Mouse (Mus musculus): ENCODE data around the gene 2610042L04Rik. TPM values are rescaled to one million over a fixed set of nuclear protein-coding genes. Genes with fewer than 3 reads are reported as not detected.
"Not testable (repeated sequence)": the region's sequence is repeated elsewhere in the genome, so short reads cannot be mapped to it uniquely, and the experiment has no call there.

2610042L04Rik gene
- polyA plus RNA-seq, 1 experiment from 2014 or later = 0.20 TPM

DNA sequence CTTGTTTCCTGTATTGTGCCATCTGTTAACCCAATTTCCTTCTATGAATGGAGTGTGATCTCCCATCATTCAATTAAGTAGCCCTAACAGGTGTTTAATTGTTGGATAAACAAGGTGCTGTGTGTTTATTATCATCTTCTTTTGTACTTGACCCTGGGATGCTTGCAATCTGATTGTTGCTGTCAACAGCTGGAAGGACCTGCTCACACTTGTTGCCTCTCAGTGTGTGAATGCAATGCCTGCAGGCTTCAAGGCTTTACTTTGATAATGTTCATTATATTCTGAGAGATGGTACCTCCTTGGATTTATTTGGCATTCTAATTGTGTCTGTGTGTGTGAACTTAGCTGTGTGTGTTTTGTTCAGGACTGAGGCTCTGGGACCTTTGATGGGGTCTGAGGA, 64.1 kb downstream of the 2610042L04Rik start:
- not testable (repeated sequence) for H3K27me3 ChIP-seq (ENCODE audit: control insufficient read depth, insufficient read depth, low read length); ATAC-seq (replicated peaks; ENCODE audit: extremely low read depth, insufficient read depth, low FRiP score)

DNA sequence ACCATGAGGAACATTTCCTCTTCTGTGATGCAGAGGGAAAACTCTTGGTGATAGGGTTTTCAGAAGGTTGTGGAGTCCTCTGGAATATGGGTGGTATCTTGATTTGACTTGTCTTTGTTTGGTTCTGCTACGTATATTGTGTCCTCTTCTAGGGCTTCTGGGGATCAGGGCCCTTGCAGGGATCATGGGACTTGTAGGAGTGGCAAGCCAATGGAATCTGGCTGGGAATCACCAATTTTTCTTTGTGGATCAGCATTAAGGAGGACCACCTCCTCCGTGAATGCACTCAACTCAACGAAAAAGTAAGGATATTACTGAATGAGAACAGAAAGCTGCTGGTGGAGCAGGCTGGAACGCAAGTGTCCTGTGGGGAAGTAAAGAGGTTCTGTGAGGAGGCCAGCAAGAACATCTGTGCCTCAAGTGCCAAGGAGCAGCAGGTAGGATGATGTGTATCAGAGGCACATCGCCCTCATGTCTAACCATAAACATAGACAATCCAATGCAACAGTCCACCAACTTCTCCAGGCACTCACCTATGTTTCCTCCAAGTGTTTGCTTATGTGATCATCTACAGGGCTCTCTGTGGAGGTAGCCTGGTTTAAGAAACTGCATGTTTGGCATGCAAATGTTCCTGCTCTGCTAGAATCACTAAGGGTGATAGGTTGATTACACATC, 65.7 kb downstream of the 2610042L04Rik start:
- ATAC-seq (replicated peaks; ENCODE audit: extremely low read depth, insufficient read depth, low FRiP score); H3K27me3 ChIP-seq (ENCODE audit: control insufficient read depth, insufficient read depth, low read length); H3K9ac ChIP-seq (ENCODE audit: low read length); H3K9me3 ChIP-seq (replicated peaks; ENCODE audit: control insufficient read depth, low read length); H3K4me3 ChIP-seq (ENCODE audit: low read length); H3K4me2 ChIP-seq (ENCODE audit: low read depth, low read length); H3K4me1 ChIP-seq (ENCODE audit: control insufficient read depth, insufficient read depth, low read length); H3K36me3 ChIP-seq (ENCODE audit: control insufficient read depth, insufficient read depth); H3K27ac ChIP-seq (ENCODE audit: low read length): not testable (repeated sequence)
- 77% methylated on average over 5 of the region's 5 CpGs for WGBS

More for the DNA sequence above, 64.1 kb downstream of the 2610042L04Rik start:
- H3K4me2 ChIP-seq (ENCODE audit: low read depth, low read length); H3K4me1 ChIP-seq (ENCODE audit: control insufficient read depth, insufficient read depth, low read length); H3K36me3 ChIP-seq (ENCODE audit: control insufficient read depth, insufficient read depth); H3K27ac ChIP-seq (ENCODE audit: low read length); H3K9me3 ChIP-seq (replicated peaks; ENCODE audit: control insufficient read depth, low read length); H3K9ac ChIP-seq (ENCODE audit: low read length); H3K4me3 ChIP-seq (ENCODE audit: low read length): not testable (repeated sequence)

DNA sequence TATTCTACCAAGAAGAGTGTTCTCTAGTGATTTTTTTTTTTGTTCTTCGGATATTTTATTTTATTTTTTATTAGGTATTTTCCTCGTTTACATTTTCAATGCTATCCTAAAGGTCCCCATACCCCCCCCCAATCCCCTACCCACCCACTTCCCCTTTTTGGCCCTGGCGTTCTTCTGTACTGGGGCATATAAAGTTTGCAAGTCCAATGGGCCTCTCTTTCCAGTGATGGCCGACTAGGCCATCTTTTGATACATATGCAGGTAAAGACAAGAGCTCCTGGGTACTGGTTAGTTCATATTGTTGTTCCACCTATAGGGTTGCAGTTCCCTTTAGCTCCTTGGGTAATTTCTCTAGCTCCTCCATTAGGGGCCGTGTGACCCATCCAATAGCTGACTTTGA, 66.7 kb downstream of the 2610042L04Rik start:
- not testable (repeated sequence) for H3K4me3 ChIP-seq (ENCODE audit: low read length); H3K9me3 ChIP-seq (replicated peaks; ENCODE audit: control insufficient read depth, low read length); H3K9ac ChIP-seq (ENCODE audit: low read length); H3K27ac ChIP-seq (ENCODE audit: low read length); ATAC-seq (replicated peaks; ENCODE audit: extremely low read depth, insufficient read depth, low FRiP score); H3K27me3 ChIP-seq (ENCODE audit: control insufficient read depth, insufficient read depth, low read length); H3K36me3 ChIP-seq (ENCODE audit: control insufficient read depth, insufficient read depth); H3K4me1 ChIP-seq (ENCODE audit: control insufficient read depth, insufficient read depth, low read length); H3K4me2 ChIP-seq (ENCODE audit: low read depth, low read length)
- WGBS = 62% methylated on average over 5 of the region's 5 CpGs

DNA sequence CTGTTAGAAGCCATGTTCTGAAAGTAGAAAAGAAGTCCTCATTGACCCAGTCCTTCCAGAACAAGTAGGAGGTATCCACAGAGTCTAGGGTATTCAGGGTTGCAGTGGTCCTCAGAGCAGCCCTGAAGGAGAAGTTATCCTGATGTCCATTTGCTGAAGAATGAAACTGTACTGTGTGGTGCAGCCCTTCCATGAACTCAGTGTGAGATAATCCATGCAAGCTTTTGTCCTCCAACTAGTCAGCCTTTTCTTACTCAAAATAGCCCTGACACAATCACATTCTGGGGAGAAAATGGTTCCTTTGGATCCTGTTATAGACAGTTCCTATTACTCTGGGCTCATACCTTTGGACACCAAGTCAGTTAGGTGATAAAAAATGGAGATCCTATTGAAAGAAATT, 69.3 kb downstream of the 2610042L04Rik start:
- ATAC-seq (replicated peaks; ENCODE audit: extremely low read depth, insufficient read depth, low FRiP score); H3K27ac ChIP-seq (ENCODE audit: low read length); H3K9me3 ChIP-seq (replicated peaks; ENCODE audit: control insufficient read depth, low read length); H3K4me2 ChIP-seq (ENCODE audit: low read depth, low read length); H3K36me3 ChIP-seq (ENCODE audit: control insufficient read depth, insufficient read depth); H3K27me3 ChIP-seq (ENCODE audit: control insufficient read depth, insufficient read depth, low read length); H3K4me1 ChIP-seq (ENCODE audit: control insufficient read depth, insufficient read depth, low read length); H3K4me3 ChIP-seq (ENCODE audit: low read length); H3K9ac ChIP-seq (ENCODE audit: low read length): not testable (repeated sequence)

Other genes starting within 250 kb of the 2610042L04Rik start
- gene Gm8108, start 224.2 kb upstream of the 2610042L04Rik start, polyA plus RNA-seq (2015; fragmentation: Nextera tagmentation; extraction: Ambion mirVana) = 0.50 TPM in 1 of 2 replicates, not detected in the other
- gene Gm3127, start 169.7 kb upstream of the 2610042L04Rik start, polyA plus RNA-seq (2015; fragmentation: Nextera tagmentation; extraction: Ambion mirVana) = not detected in 2 replicates
- 0.18 TPM in 1 of 2 replicates, not detected in the other for gene Gm2974, start 152.2 kb upstream of the 2610042L04Rik start, polyA plus RNA-seq (2015; fragmentation: Nextera tagmentation; extraction: Ambion mirVana)
- gene Gm3138, start 85.1 kb upstream of the 2610042L04Rik start, polyA plus RNA-seq (2015; fragmentation: Nextera tagmentation; extraction: Ambion mirVana) = not detected in 2 replicates
- not detected in 2 replicates for gene Gm3149, start 17.5 kb upstream of the 2610042L04Rik start, polyA plus RNA-seq (2015; fragmentation: Nextera tagmentation; extraction: Ambion mirVana)
- not detected in 2 replicates for gene Gm3159, start 62.8 kb downstream of the 2610042L04Rik start, polyA plus RNA-seq (2015; fragmentation: Nextera tagmentation; extraction: Ambion mirVana)
- gene Gm3164, start 80.7 kb downstream of the 2610042L04Rik start, polyA plus RNA-seq (2015; fragmentation: Nextera tagmentation; extraction: Ambion mirVana) = 0.27 and 0.37 TPM in 2 replicates
- not detected in 2 replicates for gene Gm3173, start 96.2 kb downstream of the 2610042L04Rik start, polyA plus RNA-seq (2015; fragmentation: Nextera tagmentation; extraction: Ambion mirVana)
- gene Gm3182, start 147.0 kb downstream of the 2610042L04Rik start, polyA plus RNA-seq (2015; fragmentation: Nextera tagmentation; extraction: Ambion mirVana) = 0.16 TPM in 1 of 2 replicates, not detected in the other
- gene Gm3047, start 220.6 kb downstream of the 2610042L04Rik start, polyA plus RNA-seq (2015; fragmentation: Nextera tagmentation; extraction: Ambion mirVana) = not detected in 2 replicates